Mouse (Mus musculus): ENCODE data around the gene Iqce.

DNA sequence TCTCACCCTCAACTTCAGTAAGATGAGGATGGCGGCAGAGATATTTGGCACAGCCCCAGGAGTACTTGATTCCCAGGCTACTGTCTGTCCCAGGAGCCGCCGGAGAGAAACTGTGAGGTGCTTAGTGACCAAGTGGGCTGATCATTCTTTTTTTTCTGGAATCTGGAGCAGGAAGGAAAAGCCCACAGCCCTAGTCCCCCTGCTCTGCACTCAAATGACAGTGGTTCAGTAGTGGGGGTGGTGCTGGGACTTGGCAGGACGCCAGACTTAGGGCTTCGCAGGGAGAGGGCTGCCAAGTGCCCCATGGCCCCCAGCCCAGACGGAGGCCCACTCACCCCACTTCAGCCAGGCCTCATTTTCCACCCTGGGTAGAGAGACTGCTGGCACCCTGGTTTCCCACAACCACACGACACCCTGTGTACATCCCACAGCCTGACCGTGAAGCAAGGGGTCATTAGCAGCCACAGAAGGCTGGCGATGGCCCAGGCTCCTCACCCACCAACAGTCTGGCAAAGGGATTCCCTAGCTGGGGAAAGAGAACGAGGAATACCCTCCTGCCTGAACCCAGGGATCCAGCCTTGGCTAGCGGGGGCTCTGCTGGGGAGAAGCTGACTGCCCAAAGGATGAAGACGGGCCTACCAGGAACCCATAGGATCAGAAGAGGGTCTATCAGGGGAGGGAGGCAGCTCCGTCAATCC is 54.2 kb downstream of the Iqce start:
- 0 out of 2 replicates have a peak, but pooled peaks have one; percentile 6 for TF ChIP-seq POLR2A (IDR thresholded peaks at IDR 0.05; ENCODE audit: insufficient read depth, low read depth, low read length)
- no peak for TF ChIP-seq CTCF (IDR thresholded peaks at IDR 0.05; ENCODE audit: insufficient read depth, low read depth, low read length)
